Mouse (Mus musculus): ENCODE results near the gene E2f6. TPM values are rescaled to one million over a fixed set of nuclear protein-coding genes. Genes with fewer than 3 reads are reported as not detected.

The E2f6 gene
- polyA plus RNA-seq, 1 experiment from 2014 or later, result 42.7 TPM

GRCm38 (mm10) chr12:16775351-16775750 lies 35.4 kb upstream of the E2f6 start:
- Histone ChIP-seq H3K27me3 (replicated peaks; ENCODE audit: control insufficient read depth, insufficient read depth, low read length) (no peaks in the 10 kb centered on the region), H3K4me3 (ENCODE audit: low read depth, low read length) (no peak overlapping the region), H3K36me3 (ENCODE audit: control insufficient read depth, insufficient read depth, low read length) (no peaks in the 10 kb centered on the region), H3K4me1 (replicated peaks; ENCODE audit: control insufficient read depth, insufficient read depth, low read length) (no peaks in the 10 kb centered on the region; the same call in 1 of the 2 replicates), H3K27ac (ENCODE audit: low read depth, low read length) (no peak overlapping the region), H3K9ac (ENCODE audit: low read depth, low read length) (no peak overlapping the region), H3K9me3 (ENCODE audit: control insufficient read depth, low read length) (no peaks in the 10 kb centered on the region), H3K4me2 (no peak overlapping the region)
- WGBS, result 79% methylated on average over 3 of the region's 3 CpGs
- DNase-seq (ENCODE audit: low spot score), result no peak
- no peak for ATAC-seq (replicated peaks; ENCODE audit: low FRiP score)

- DNase-seq (ENCODE audit: low spot score), result no peak
- 67% methylated on average over 5 of the region's 5 CpGs for WGBS
- Histone ChIP-seq H3K27ac (ENCODE audit: low read depth, low read length) (no peak overlapping the region), H3K36me3 (ENCODE audit: control insufficient read depth, insufficient read depth, low read length) (no peaks in the 10 kb centered on the region), H3K4me2 (no peak overlapping the region), H3K27me3 (replicated peaks; ENCODE audit: control insufficient read depth, insufficient read depth, low read length) (no peaks in the 10 kb centered on the region), H3K9me3 (ENCODE audit: control insufficient read depth, low read length) (no peaks in the 10 kb centered on the region), H3K4me1 (replicated peaks; ENCODE audit: control insufficient read depth, insufficient read depth, low read length) (no peaks in the 10 kb centered on the region), H3K4me3 (ENCODE audit: low read depth, low read length) (no peak overlapping the region), H3K9ac (ENCODE audit: low read depth, low read length) (no peak overlapping the region)
- no peak for ATAC-seq (replicated peaks; ENCODE audit: low FRiP score)
These were observed 32.2 kb upstream of the E2f6 start for GRCm38 (mm10) chr12:16778523-16778922.

GRCm38 (mm10) chr12:16779165-16779564 lies 31.6 kb upstream of the E2f6 start:
- DNase-seq (ENCODE audit: low spot score), result no peak
- H3K4me2 ChIP-seq, result no peak overlapping the region
- H3K9me3 ChIP-seq (ENCODE audit: control insufficient read depth, low read length), result no peaks in the 10 kb centered on the region
- H3K27me3 ChIP-seq (replicated peaks; ENCODE audit: control insufficient read depth, insufficient read depth, low read length), result no peaks in the 10 kb centered on the region
- no peak for ATAC-seq (replicated peaks; ENCODE audit: low FRiP score)
- no peak overlapping the region for H3K4me3 ChIP-seq (ENCODE audit: low read depth, low read length)
- no peak overlapping the region for H3K9ac ChIP-seq (ENCODE audit: low read depth, low read length)
- WGBS, result 70% methylated on average over 2 of the region's 2 CpGs
- no peaks in the 10 kb centered on the region for H3K4me1 ChIP-seq (replicated peaks; ENCODE audit: control insufficient read depth, insufficient read depth, low read length)
- H3K27ac ChIP-seq (ENCODE audit: low read depth, low read length), result no peak overlapping the region
- no peaks in the 10 kb centered on the region for H3K36me3 ChIP-seq (ENCODE audit: control insufficient read depth, insufficient read depth, low read length)

GRCm38 (mm10) chr12:16780320-16780719 lies 30.4 kb upstream of the E2f6 start:
- no peaks in the 10 kb centered on the region for H3K27me3 ChIP-seq (replicated peaks; ENCODE audit: control insufficient read depth, insufficient read depth, low read length)
- no peak for DNase-seq (ENCODE audit: low spot score)
- no peak overlapping the region for H3K27ac ChIP-seq (ENCODE audit: low read depth, low read length)
- H3K4me1 ChIP-seq (replicated peaks; ENCODE audit: control insufficient read depth, insufficient read depth, low read length), result no peaks in the 10 kb centered on the region
- H3K9ac ChIP-seq (ENCODE audit: low read depth, low read length), result no peak overlapping the region
- H3K4me3 ChIP-seq (ENCODE audit: low read depth, low read length), result no peak overlapping the region
- no peaks in the 10 kb centered on the region for H3K9me3 ChIP-seq (ENCODE audit: control insufficient read depth, low read length)
- H3K4me2 ChIP-seq, result no peak overlapping the region
- ATAC-seq (replicated peaks; ENCODE audit: low FRiP score), result no peak
- H3K36me3 ChIP-seq (ENCODE audit: control insufficient read depth, insufficient read depth, low read length), result no peaks in the 10 kb centered on the region
- 83% methylated on average over 3 of the region's 3 CpGs for WGBS

- H3K4me2 ChIP-seq, result no peak overlapping the region
- H3K27me3 ChIP-seq (replicated peaks; ENCODE audit: control insufficient read depth, insufficient read depth, low read length), result no peaks in the 10 kb centered on the region
- no peaks in the 10 kb centered on the region for H3K4me1 ChIP-seq (replicated peaks; ENCODE audit: control insufficient read depth, insufficient read depth, low read length)
- no peak overlapping the region for H3K4me3 ChIP-seq (ENCODE audit: low read depth, low read length)
- H3K36me3 ChIP-seq (ENCODE audit: control insufficient read depth, insufficient read depth, low read length), result no peaks in the 10 kb centered on the region
- 81% methylated on average over 14 of the region's 14 CpGs for WGBS
- ATAC-seq (replicated peaks; ENCODE audit: low FRiP score) (no peak), DNase-seq (ENCODE audit: low spot score) (no peak)
- H3K9ac ChIP-seq (ENCODE audit: low read depth, low read length), result no peak overlapping the region
- H3K27ac ChIP-seq (ENCODE audit: low read depth, low read length), result no peak overlapping the region
- H3K9me3 ChIP-seq (ENCODE audit: control insufficient read depth, low read length), result no peaks in the 10 kb centered on the region
These were observed 29.6 kb upstream of the E2f6 start for GRCm38 (mm10) chr12:16781034-16781746.

GRCm38 (mm10) chr12:16788600-16788999 lies 22.2 kb upstream of the E2f6 start:
- ATAC-seq (replicated peaks; ENCODE audit: low FRiP score), result no peak
- DNase-seq (ENCODE audit: low spot score), result no peak
- Histone ChIP-seq H3K4me1 (replicated peaks; ENCODE audit: control insufficient read depth, insufficient read depth, low read length) (no peaks in the 10 kb centered on the region), H3K27ac (ENCODE audit: low read depth, low read length) (no peak overlapping the region), H3K36me3 (ENCODE audit: control insufficient read depth, insufficient read depth, low read length) (no peaks in the 10 kb centered on the region), H3K9me3 (ENCODE audit: control insufficient read depth, low read length) (no peaks in the 10 kb centered on the region), H3K4me2 (no peak overlapping the region), H3K27me3 (replicated peaks; ENCODE audit: control insufficient read depth, insufficient read depth, low read length) (no peaks in the 10 kb centered on the region), H3K9ac (ENCODE audit: low read depth, low read length) (no peak overlapping the region), H3K4me3 (ENCODE audit: low read depth, low read length) (no peak overlapping the region)
- WGBS, result 56% methylated on average over 2 of the region's 2 CpGs

DNA sequence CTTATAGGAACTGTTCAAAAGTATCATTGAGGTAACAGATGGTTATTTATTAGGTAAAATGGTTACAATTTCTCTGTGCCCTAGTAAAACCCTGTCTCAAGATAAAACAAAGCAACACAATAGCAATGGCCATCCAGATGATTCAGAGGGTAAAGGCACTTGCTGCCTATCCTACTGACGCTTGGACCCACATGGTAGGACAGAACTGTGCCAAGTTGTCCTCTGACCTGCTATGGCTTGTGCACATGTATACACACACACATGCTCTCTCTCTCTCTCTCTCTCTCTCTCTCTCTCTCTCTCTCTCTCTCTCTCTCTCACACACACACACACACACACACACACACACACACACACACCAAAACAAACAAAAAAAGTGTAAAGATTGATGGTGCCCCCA lies 21.6 kb upstream of the E2f6 start:
- Histone ChIP-seq H3K27ac (ENCODE audit: low read depth, low read length) (no peak overlapping the region), H3K4me3 (ENCODE audit: low read depth, low read length) (no peak overlapping the region), H3K4me2 (no peak overlapping the region), H3K9me3 (ENCODE audit: control insufficient read depth, low read length) (no peaks in the 10 kb centered on the region), H3K9ac (ENCODE audit: low read depth, low read length) (no peak overlapping the region), H3K27me3 (replicated peaks; ENCODE audit: control insufficient read depth, insufficient read depth, low read length) (no peaks in the 10 kb centered on the region), H3K36me3 (ENCODE audit: control insufficient read depth, insufficient read depth, low read length) (no peaks in the 10 kb centered on the region), H3K4me1 (replicated peaks; ENCODE audit: control insufficient read depth, insufficient read depth, low read length) (no peaks in the 10 kb centered on the region)
- no peak for ATAC-seq (replicated peaks; ENCODE audit: low FRiP score)
- no peak for DNase-seq (ENCODE audit: low spot score)
- WGBS, result 62% methylated on average over 1 of the region's 1 CpGs

- Histone ChIP-seq H3K27ac (ENCODE audit: low read depth, low read length) (no peak overlapping the region), H3K9me3 (ENCODE audit: control insufficient read depth, low read length) (no peaks in the 10 kb centered on the region), H3K9ac (ENCODE audit: low read depth, low read length) (no peak overlapping the region), H3K4me2 (no peak overlapping the region), H3K27me3 (replicated peaks; ENCODE audit: control insufficient read depth, insufficient read depth, low read length) (no peaks in the 10 kb centered on the region), H3K4me1 (replicated peaks; ENCODE audit: control insufficient read depth, insufficient read depth, low read length) (no peaks in the 10 kb centered on the region), H3K4me3 (ENCODE audit: low read depth, low read length) (no peak overlapping the region), H3K36me3 (ENCODE audit: control insufficient read depth, insufficient read depth, low read length) (no peaks in the 10 kb centered on the region)
- DNase-seq (ENCODE audit: low spot score), result no peak
- no peak for ATAC-seq (replicated peaks; ENCODE audit: low FRiP score)
- WGBS, result 45% methylated on average over 4 of the region's 4 CpGs
These were observed 21.0 kb upstream of the E2f6 start for GRCm38 (mm10) chr12:16789756-16790155.

- Histone ChIP-seq H3K9me3 (ENCODE audit: control insufficient read depth, low read length) (no peaks in the 10 kb centered on the region), H3K36me3 (ENCODE audit: control insufficient read depth, insufficient read depth, low read length) (no peaks in the 10 kb centered on the region), H3K4me3 (ENCODE audit: low read depth, low read length) (no peak overlapping the region), H3K4me2 (no peak overlapping the region), H3K27ac (ENCODE audit: low read depth, low read length) (no peak overlapping the region), H3K27me3 (replicated peaks; ENCODE audit: control insufficient read depth, insufficient read depth, low read length) (no peaks in the 10 kb centered on the region), H3K4me1 (replicated peaks; ENCODE audit: control insufficient read depth, insufficient read depth, low read length) (no peaks in the 10 kb centered on the region), H3K9ac (ENCODE audit: low read depth, low read length) (no peak overlapping the region)
- WGBS, result 57% methylated on average over 4 of the region's 4 CpGs
- ATAC-seq (replicated peaks; ENCODE audit: low FRiP score) (no peak), DNase-seq (ENCODE audit: low spot score) (no peak)
These were observed 20.3 kb upstream of the E2f6 start for GRCm38 (mm10) chr12:16790456-16790855.

Data from liver, embryonic 11.5 days (tissue).